Mouse (Mus musculus) stomach, embryonic 16.5 days (tissue): ENCODE measurements around the gene Vmn1r183. TPM values are rescaled to one million over a fixed set of nuclear protein-coding genes. Genes with fewer than 3 reads are reported as not detected.
"Not testable (repeated sequence)": the region's sequence is repeated elsewhere in the genome, so short reads cannot be mapped to it uniquely, and the experiment has no call there.

ENCODE experiments used
- ATAC-seq: fragments of 200-750 bp; cut with Nextera tagmentation; 2 replicates; pipeline ENCODE4 v1.8.0; 2017; ENCODE audit warnings: moderate number of reproducible peaks, moderate TSS enrichment; ENCODE audit not compliant: insufficient read depth, low FRiP score
- H3K27ac ChIP-seq: fragments of 300-500 bp; sonication (generic); 2 replicates; pipeline ENCODE4 v1.5.1; 2014; ENCODE audit warnings: low read length
- H3K27me3 ChIP-seq: fragments of 300-500 bp; sonication (generic); 2 replicates; pipeline ENCODE4 v1.6.1; 2014; ENCODE audit warnings: low read length, control low read depth, mixed read lengths; ENCODE audit not compliant: control insufficient read depth, insufficient read depth
- H3K36me3 ChIP-seq: fragments of 300-500 bp; sonication (generic); 2 replicates; pipeline ENCODE4 v1.6.1; 2014; ENCODE audit warnings: low read length; ENCODE audit not compliant: control insufficient read depth, insufficient read depth
- H3K4me1 ChIP-seq: fragments of 300-500 bp; sonication (generic); 2 replicates; pipeline ENCODE4 v1.6.1; 2014; ENCODE audit warnings: low read length, control low read depth, mixed read lengths; ENCODE audit not compliant: control insufficient read depth, insufficient read depth
- H3K4me2 ChIP-seq: fragments of 300-500 bp; sonication (generic); 2 replicates; pipeline ENCODE4 v1.6.1; 2014; ENCODE audit warnings: low read depth, low read length, mixed read lengths
- H3K4me3 ChIP-seq: fragments of 300-500 bp; sonication (generic); replicated peaks from 2 replicates; pipeline ENCODE4 v1.5.1; 2014; ENCODE audit warnings: mild to moderate bottlenecking, low read length
- H3K9ac ChIP-seq: fragments of 300-500 bp; sonication (generic); 2 replicates; pipeline ENCODE4 v1.6.1; 2014; ENCODE audit warnings: low read length
- H3K9me3 ChIP-seq: fragments of 300-500 bp; sonication (generic); replicated peaks from 2 replicates; pipeline ENCODE4 v1.6.1; 2016; ENCODE audit warnings: low read length, control low read depth; ENCODE audit not compliant: control insufficient read depth
- WGBS: fragments of 180-500 bp; shearing (Covaris S2); extraction: QIAGEN DNeasy Blood & Tissue Kit; methylation state at CpG from one replicate; pipeline ENCODE4 v1.1.7; 2014; 5-methylcytosine and 5-hydroxymethylcytosine counted together
- polyA plus RNA-seq: library from polyadenylated mRNA; unstranded; fragments of >200 nt; fragmentation: Nextera tagmentation; extraction: Ambion mirVana; gene quantifications from 2 replicates; pipeline ENCODE4 v1.2.1, GENCODE M21; 2015

The Vmn1r183 gene
- polyA plus RNA-seq, result not detected in 2 replicates

- ATAC-seq, result no peak
- H3K9me3 ChIP-seq, result no peaks in the 10 kb centered on the region
- 71% methylated on average over 4 of the region's 4 CpGs for WGBS
- H3K4me1 ChIP-seq, result no peaks in the 10 kb centered on the region
- H3K27me3 ChIP-seq, result no peaks in the 10 kb centered on the region
- H3K27ac ChIP-seq, result no peak within 1 kb of the TSS
- H3K4me3 ChIP-seq, result no peak within 1 kb of the TSS
- H3K4me2 ChIP-seq, result no peak within 1 kb of the TSS
- no peaks in the 10 kb centered on the region for H3K36me3 ChIP-seq
- no peak within 1 kb of the TSS for H3K9ac ChIP-seq
Observed at GRCm38 (mm10) chr7:24052660-24053304, at the start of gene Vmn1r183. Gene Vmn1r183, plus strand, starts transcription at chr7:24053254.

GRCm38 (mm10) chr7:24074424-24074823, 21.4 kb downstream of the Vmn1r183 start:
- not testable (repeated sequence) for H3K36me3 ChIP-seq, ATAC-seq, H3K9ac ChIP-seq, H3K4me2 ChIP-seq, H3K4me3 ChIP-seq, H3K27ac ChIP-seq, H3K9me3 ChIP-seq, H3K4me1 ChIP-seq, H3K27me3 ChIP-seq
- WGBS, result 19% methylated on average over 1 of the region's 1 CpGs

- no peaks in the 10 kb centered on the region for H3K27me3 ChIP-seq
- peak; percentile 98 for ATAC-seq
- H3K4me2 ChIP-seq, result peak within 1 kb of the TSS; percentile 78
- H3K4me3 ChIP-seq, result peak within 1 kb of the TSS; percentile 84
- H3K27ac ChIP-seq, result peak within 1 kb of the TSS; percentile 91
- H3K4me1 ChIP-seq, result peaks cover 12% of the 10 kb centered on the region
- peak within 1 kb of the TSS; percentile 79 for H3K9ac ChIP-seq
- 17% methylated on average over 44 of the region's 44 CpGs for WGBS
- H3K36me3 ChIP-seq, result peaks cover 4% of the 10 kb centered on the region; the same call in 1 of the 2 replicates
- no peaks in the 10 kb centered on the region for H3K9me3 ChIP-seq
Observed at GRCm38 (mm10) chr7:24081634-24082431, 28.8 kb downstream of the Vmn1r183 start, which contains the start of gene Zfp180. Gene Zfp180, plus strand, starts transcription at chr7:24081924.

GRCm38 (mm10) chr7:24082457-24083235, 29.6 kb downstream of the Vmn1r183 start:
- peaks cover 12% of the 10 kb centered on the region for H3K4me1 ChIP-seq
- WGBS, result 39% methylated on average over 15 of the region's 15 CpGs
- no peaks in the 10 kb centered on the region for H3K27me3 ChIP-seq
- H3K4me2 ChIP-seq, result peak overlapping the region; percentile 78
- ATAC-seq, result peak; percentile 5; the same call in 1 of the 2 replicates
- H3K9me3 ChIP-seq, result no peaks in the 10 kb centered on the region
- peak overlapping the region; percentile 91 for H3K27ac ChIP-seq
- H3K36me3 ChIP-seq, result peaks cover 6% of the 10 kb centered on the region
- H3K4me3 ChIP-seq, result peak overlapping the region; percentile 84
- peak overlapping the region; percentile 79 for H3K9ac ChIP-seq

- H3K4me3 ChIP-seq, result no peak overlapping the region
- H3K36me3 ChIP-seq, result peaks cover 12% of the 10 kb centered on the region
- H3K4me1 ChIP-seq, result peaks cover 12% of the 10 kb centered on the region
- WGBS, result 96% methylated on average over 4 of the region's 4 CpGs
- ATAC-seq, result no peak
- no peak overlapping the region for H3K27ac ChIP-seq
- no peak overlapping the region for H3K4me2 ChIP-seq
- no peak overlapping the region for H3K9ac ChIP-seq
- no peaks in the 10 kb centered on the region for H3K27me3 ChIP-seq
- H3K9me3 ChIP-seq, result no peaks in the 10 kb centered on the region
Observed at GRCm38 (mm10) chr7:24086871-24087270, 33.8 kb downstream of the Vmn1r183 start.

GRCm38 (mm10) chr7:24087485-24088125, 34.6 kb downstream of the Vmn1r183 start:
- H3K4me1 ChIP-seq, result peaks cover 10% of the 10 kb centered on the region
- no peaks in the 10 kb centered on the region for H3K27me3 ChIP-seq
- H3K9me3 ChIP-seq, result no peaks in the 10 kb centered on the region
- H3K27ac ChIP-seq, result no peak overlapping the region
- H3K4me3 ChIP-seq, result no peak overlapping the region
- no peak for ATAC-seq
- H3K9ac ChIP-seq, result no peak overlapping the region
- peaks cover 12% of the 10 kb centered on the region for H3K36me3 ChIP-seq
- no peak overlapping the region for H3K4me2 ChIP-seq
- 93% methylated on average over 12 of the region's 12 CpGs for WGBS

GRCm38 (mm10) chr7:24104403-24104802, 51.3 kb downstream of the Vmn1r183 start:
- Histone ChIP-seq H3K9ac (no peak overlapping the region), H3K27me3 (no peaks in the 10 kb centered on the region), H3K9me3 (peaks cover 88% of the 10 kb centered on the region), H3K36me3 (peaks cover 99% of the 10 kb centered on the region), H3K4me3 (no peak overlapping the region), H3K27ac (no peak overlapping the region), H3K4me1 (no peaks in the 10 kb centered on the region), H3K4me2 (no peak overlapping the region)
- ATAC-seq, result no peak
- WGBS, result 95% methylated on average over 9 of the region's 9 CpGs

- ATAC-seq, result no peak
- H3K9me3 ChIP-seq, result peaks cover 88% of the 10 kb centered on the region
Observed at GRCm38 (mm10) chr7:24105144-24105703, 52.2 kb downstream of the Vmn1r183 start.

More at GRCm38 (mm10) chr7:24105144-24105703, 52.2 kb downstream of the Vmn1r183 start:
- no peak overlapping the region for H3K4me2 ChIP-seq
- H3K9ac ChIP-seq, result no peak overlapping the region
- no peaks in the 10 kb centered on the region for H3K27me3 ChIP-seq
- peaks cover 91% of the 10 kb centered on the region for H3K36me3 ChIP-seq
- WGBS, result 93% methylated on average over 18 of the region's 18 CpGs
- H3K4me3 ChIP-seq, result no peak overlapping the region
- no peak overlapping the region for H3K27ac ChIP-seq
- H3K4me1 ChIP-seq, result no peaks in the 10 kb centered on the region
